Mouse (Mus musculus) spleen, postnatal 4 days (tissue): ENCODE data around the gene Nrxn1.

ENCODE experiments used
- DNase-seq, 2 experiments: peaks; one replicate each; pipeline ENCODE4 v3.0.0; 2022; ENCODE audit warnings: low spot score in 2 of 2

Nrxn1 gene

DNA sequence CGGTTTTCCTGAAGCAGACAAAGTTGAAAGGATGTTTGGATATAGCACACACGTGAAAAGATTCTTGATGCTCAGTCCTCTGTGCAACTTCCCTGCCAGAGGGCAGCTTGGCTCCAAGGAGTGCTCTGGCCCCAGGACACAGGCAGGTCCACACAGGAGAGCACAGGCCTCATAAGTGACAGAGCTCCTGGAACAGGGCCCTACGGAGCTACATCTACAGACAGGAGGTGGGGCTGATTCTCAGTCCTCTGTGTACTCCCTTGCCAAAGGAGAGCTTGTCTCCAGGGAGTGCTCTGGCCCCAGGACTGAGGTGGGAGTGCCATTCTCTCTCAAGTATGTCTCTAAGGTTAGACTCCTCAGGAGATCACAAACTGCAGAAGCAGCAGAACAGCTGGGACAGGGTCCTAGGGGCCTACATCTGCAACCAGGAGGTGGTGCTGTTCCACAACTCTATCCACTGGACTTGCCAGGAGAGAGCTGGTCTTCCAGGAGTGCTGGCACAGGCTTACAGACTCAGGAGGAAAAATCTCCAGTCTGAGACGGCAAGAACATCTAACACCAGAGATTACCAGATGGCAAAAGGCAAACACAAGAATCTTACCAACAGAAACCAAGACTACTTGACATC lies 129.9 kb downstream of the Nrxn1 start:
- DNase-seq = no peak

DNA sequence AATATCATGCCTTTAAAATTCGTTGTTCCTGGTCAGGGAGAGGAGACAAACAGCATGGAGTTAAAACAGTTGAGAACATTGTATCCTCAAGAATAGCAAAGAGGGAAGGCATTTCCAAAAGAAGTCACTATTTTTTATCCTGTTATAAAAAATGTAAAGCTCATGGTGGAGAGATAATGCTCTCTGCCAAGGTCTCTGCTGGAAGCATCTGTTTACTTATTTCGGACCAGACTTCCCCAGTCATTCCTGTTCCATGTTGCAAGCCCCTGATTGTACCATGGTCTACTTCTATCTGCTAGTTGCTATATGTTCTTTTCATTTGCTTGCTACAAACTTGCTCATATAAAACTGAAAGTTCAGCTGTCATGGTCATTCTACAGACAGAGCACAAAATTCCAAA lies 137.7 kb downstream of the Nrxn1 start:
- DNase-seq = no peak

DNA sequence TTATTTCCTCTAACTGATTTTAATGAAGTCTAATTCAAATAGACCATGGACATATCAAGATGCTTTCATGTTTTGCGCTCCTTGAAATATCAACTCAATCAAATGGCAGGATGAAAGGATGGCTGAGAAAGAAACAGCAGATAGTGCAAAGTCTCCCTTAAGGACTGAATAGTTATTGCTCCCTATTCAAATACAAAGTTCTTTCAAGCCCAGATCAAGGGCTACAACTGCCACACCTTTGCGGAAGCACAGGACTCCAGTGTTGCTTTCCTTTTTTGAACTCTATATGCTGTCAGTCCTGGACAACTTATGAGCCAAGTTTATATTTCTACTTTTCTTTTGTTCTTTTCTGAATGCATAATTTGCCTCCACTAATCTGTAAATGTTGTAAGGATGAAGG lies 157.9 kb downstream of the Nrxn1 start:
- no peak for DNase-seq

DNA sequence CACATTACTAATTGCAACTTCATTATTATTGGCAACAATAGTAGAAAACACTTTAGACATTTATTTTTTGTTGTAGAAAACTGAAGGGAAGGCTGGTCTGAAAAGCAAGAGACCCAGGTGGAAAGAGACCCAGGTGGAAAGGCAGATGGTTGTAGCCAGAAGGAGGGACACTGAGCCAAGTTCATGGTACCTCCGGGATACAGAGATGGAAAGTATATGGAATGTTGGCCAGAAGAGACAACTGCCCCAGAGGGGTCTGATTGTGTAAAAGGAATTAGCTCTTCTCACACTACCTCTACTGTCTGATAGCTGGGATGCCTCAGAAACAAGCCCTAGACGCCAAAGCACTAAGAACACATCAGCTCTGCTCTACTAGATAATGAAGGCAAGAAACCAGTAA lies 179.6 kb downstream of the Nrxn1 start:
- DNase-seq = no peak

DNA sequence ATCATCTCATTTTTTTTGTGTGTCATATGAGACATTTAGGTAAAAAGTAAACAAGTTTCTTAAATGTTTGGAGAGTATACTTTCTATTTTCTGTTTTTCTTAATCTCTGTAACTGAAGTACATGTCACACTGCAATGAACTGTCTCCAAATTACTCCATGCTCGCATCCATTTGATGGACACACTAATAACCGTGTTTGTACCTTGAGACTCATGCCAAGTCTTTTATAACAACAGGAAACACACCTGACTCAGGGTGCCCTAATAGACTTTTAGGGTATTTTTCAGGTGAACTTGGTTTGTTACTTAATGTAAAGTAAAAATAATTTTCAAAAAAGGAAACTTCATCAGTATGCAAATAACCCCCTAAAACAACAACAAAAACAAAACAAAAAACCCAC lies 180.1 kb downstream of the Nrxn1 start:
- DNase-seq = no peak

DNA sequence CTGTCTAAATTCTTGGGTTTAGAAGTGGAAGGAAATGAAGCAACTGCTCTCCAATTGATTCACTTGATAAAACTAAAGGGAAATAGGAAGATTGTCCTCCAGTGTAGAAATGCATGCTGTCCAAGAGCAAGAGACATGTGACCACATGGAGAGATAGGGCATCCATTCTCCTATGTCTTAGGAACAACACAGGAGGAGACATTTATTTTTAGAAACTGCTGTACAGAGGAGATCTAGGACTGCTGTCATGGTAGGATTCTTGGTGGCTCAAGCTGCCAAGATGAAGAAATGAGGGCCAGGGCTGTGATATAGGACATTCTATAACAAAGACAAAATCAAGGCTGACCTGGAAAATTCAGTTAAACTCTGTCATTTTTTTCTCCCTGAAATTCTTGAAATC lies 180.5 kb downstream of the Nrxn1 start:
- no peak for DNase-seq

DNA sequence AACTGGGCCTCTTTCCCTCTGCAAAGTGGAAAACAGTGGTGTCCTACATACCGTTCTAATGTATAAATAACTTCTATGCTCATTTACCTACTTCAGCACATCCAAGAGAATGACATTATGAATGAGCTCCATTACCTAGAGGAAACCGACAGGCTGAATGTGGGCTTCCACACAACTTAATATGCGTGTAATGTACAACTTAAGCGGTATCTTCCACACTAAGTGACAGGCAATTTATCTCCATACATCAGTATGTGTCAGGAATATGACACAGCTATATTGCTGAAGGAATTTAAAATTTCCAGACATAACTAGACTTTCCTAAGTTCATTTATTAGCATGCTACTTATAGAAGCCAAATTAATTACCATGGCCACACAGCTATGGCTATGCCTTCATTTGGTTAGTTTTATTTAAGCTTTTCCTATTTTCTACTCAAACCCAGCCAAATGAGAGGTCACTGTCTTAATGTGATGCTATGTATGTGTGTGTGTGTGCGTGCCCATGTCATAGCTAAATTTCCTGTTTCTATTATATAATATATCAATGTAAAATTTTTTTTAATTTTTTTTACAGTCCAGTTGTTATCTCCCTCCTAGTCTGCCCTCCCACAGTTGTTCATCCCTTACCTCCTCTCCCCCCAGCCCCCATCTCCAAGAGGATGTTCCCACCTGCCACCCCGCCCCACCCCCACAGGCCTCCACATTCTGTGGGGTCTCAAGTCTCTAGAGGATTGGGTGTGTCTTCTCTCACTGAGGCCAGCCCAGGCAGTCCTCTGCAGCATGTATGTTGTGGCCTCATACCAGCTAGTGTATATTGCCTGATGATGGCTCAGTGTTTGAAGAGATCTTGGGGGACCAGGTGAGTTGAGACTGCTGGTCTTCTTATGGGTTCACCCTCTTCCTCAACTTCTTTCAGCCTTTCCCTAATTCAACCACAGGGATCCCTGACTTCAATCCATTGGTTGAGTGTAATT lies 186.5 kb downstream of the Nrxn1 start:
- no peak for DNase-seq

DNA sequence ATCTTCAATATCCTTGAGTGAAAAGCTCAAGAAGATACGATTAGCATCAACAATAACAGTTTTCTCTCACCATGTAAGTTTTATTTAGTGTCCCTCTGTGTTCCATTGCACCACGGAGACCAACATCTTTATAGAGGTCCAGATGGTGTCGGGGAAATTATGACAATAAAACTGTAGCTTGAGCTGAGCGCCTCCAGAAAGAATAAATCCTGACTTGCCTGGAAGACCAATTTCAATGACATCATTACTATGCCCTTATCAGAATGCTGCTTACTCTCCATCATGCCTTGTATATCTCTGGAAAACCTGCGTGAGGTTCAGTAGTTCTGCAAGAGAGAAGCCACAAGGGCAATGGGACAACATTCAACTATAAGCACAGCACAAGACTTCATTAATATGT lies 187.7 kb downstream of the Nrxn1 start:
- no peak for DNase-seq

DNA sequence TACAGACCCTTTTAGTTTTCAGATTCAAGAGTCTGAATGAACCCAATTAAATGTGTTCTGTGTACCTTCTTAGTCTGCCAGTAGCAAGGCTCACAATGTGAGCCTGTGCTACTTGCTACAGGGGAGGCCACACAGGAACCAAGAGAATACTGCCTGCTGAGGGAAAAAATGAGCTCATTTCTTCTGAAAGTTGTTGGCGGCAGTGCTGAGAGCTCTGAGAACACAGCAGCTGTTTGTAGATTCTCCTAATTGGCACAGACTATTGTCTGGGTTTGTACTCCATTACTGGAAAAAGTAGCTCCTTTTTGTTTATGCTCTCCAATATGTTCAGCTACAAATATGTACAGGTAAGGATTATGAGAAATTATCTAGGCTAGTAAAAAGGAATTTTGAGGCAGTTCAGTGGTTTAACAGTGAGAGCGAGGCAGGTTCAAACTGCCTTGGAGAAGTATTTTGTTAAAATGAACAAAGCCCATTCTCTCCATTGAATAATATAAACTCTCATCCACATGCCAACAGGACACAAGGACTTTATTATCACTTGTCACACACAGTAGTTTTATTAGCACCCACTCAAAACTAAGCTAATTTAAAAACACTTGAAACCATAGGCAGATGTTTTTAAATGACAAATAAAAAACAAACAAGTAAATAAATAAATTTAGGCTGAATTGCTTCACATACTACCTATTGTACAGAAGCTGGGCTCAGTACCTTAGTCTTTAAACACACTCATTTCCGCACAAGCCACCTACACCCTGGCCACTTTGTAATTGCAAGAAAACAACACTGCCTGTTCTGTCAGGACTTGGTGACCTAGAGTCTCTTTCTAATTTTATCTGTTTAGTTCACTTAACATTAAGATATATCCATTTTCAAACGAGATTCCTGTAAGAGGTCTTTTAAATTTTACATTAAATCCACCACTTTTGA lies 200.3 kb downstream of the Nrxn1 start:
- DNase-seq = no peak

DNA sequence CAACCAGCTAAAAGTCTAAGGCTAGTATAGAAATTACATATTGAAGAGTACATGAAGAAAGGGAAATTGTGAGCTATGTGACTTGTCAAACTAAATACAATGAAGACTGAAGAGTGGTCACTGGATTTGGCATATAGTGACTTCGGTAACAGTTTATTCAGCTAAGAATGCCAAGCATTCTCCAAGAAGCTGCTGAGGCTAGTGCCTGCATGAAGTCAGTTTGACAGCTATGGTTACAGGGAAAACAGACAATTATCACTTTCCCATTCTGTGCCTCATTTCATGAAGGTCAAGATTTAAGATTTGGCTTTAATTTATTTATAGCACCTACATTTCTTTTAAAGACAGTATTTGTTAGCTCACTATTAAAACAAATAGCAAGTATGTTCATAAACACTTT lies 201.2 kb downstream of the Nrxn1 start:
- no peak for DNase-seq

DNA sequence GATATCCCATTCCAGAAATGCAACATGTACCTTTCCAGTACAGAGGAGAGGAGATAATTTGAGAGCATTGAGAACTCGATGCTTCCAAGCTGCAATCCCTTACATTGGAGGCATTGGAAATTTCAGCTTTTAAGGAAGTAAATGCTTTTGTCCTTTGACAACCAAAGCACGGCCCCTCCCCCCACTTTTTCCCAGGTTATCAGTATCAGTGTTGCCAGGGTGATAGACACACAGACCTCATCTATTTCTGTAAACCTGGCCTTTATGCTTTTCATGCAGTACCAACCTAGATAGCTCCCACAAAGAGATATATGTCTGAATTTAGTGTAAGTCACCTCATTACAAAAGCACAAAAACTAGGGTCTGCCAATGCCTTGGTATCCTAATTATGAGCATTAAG lies 235.6 kb downstream of the Nrxn1 start:
- no peak for DNase-seq

DNA sequence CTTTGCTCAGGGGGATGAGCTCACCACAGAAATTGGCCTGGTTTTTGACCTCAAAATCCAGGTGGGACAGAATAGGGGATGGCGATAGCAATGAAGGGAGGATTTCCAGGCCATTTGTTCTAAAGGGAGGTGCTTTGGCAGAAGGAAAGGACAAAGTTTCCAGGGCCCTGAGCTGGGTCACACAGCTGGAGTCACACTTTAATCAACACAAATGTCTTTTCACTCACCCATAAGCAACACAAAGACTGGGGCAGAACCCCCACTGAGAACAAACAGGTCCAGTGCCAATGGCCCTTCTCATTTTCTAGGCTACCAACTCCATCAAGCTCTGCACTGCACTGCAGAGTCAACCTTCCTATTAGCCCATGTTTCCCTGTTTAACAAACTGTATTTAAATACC lies 249.0 kb downstream of the Nrxn1 start:
- no peak for DNase-seq

DNA sequence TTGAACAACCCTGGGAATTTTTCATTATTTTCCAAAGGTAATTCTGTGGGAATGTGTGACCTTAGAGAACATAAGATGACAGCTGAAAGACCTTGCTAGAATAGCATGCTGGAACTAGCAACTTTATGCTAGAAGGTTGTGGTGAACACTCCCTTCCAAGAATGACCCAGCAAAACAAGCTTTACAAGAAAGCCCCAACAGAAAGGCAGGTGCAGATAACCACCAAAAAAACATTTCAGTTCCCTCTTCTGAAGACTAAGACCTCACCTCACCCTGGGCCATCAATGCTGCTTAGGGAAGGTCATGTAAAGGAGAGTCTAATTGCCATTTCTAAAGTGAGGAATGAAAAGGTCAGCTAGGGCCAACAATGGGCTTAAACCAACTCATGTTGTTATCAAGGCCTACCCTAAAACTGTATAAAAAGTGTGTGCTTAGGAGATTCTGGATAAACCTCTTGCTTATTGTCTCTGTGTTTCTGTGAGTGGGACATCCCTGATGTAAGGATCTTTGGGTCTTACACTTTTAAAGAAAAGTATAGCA lies 249.7 kb downstream of the Nrxn1 start:
- DNase-seq = no peak

DNA sequence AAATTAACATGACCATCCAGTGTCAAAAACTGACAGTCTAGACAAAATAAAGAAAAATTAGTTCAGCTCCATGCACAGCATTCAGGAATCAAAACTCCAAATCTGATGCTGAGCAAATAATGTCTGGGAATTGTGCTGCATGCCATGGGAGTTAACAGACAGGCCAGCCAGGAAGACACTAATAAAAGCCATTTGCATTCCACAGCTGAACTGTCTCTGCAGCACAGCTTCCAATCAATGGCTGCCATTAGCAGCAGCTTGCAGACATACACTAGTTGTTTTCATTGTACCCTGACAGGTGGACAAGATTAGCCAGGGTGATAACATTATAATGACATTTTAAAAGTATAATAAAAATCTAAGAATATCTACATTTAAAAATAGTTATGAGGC lies 255.9 kb downstream of the Nrxn1 start:
- no peak for DNase-seq

DNA sequence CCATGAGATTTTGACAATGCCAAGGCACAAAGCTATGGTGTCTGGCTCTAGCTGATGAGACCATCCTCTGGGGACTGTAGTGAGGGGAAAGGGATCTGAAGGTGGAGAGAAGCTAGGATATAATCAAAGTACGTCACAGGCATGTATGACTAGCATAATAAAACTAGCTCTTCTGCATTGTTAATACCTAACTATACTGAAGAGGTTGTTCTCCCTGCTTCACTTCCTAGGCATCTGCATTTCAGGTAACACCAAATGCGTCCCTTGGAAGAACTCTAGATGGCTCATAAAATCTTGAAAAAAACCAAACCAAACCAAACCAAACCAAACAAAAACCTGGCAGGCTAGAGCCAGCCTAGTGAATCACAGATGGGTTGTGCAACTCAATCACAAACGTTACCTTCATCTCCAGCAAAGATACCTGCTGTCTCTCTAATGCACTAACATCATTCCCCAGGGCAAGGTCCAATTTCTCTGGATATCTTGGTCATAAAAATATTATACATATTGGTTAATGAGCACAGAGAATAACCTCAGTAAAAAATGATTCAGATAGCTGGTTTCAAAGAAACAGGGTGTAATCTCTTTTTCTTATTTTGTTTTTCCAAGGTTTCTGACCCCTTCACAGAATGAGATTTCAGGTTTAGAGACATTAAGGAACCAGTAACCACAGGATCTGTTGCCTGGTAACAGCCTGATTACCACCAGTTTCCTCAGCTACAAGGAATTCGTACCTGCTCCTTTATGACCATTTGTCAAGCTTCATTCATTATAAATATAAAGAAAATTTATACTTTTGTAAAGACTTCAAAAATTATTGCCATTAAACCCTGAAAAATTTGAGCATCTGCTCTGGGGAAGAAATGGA lies 256.5 kb downstream of the Nrxn1 start:
- no peak for DNase-seq

DNA sequence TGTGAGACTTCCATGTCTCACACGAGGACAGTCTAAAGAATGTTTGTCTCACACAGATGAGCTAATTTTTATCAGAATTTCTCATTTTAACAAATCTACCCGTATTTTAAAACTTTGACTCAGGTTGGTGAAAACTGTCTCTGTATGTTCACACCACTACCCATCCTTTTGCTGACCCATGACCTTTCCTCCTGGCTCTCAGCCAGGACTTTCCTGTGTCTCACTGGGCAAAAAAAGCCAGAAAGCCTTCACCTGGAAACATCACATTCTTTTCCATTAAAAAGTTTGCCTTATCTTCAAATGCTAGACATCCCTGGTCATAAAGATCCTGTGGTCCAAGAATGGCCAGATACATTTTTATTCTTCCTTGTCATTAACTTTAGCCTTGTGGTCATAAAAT lies 274.5 kb downstream of the Nrxn1 start:
- no peak for DNase-seq

DNA sequence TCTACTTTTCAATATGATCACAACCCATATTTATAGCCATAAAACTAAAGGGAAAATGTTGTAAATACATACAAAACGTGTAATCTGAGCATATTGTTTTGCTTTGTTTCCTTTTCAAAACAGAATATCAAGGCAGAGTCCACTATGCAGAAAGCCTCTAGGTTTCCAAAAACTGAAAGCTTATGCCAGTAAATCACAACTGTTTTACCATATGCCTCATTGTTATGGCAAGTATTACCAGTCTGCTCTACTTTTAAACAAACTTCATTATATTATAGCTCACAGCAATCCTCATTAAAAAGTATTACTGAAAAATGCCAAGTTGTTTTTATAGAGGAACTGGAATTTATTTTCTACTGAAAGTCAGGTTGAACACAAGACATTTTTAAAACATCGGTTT lies 275.0 kb downstream of the Nrxn1 start:
- no peak for DNase-seq

DNA sequence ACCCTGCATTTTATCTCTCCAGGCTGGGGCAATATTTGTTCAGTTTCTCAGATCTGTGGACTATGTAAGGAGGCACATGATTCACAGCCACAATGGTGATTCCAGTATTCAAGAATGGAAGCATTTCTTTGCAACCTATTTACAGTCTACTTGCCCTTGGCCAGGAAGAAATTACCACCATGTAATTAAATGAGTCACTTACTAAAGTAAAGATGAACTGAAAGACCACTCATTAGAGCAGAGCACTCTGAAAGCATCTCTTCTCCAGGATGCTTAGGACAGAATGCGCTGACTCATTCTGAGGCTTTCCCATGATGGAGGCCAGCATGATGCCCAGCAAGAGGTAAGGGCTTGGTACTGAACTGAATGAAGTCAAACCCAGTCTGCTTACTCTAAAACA lies 277.6 kb downstream of the Nrxn1 start:
- no peak for DNase-seq

DNA sequence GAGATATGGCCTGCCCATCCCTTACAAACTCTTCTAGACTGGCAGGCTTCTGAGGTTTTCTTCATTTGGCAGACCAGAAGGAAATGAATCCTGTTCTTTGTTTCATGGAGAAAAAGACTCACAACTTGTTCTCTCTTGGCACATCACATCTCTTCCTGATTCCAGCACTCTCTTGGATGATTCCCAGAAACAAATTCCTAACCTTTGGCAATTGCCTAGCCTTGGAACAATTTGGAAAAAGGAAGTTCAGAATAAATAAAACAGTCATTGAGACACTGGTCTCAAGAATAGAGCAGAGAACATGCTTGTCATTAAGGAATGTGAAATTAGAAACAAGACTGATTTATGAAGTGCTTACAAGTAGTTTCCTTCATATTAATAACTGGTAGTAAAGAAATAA lies 279.1 kb downstream of the Nrxn1 start:
- DNase-seq = no peak

DNA sequence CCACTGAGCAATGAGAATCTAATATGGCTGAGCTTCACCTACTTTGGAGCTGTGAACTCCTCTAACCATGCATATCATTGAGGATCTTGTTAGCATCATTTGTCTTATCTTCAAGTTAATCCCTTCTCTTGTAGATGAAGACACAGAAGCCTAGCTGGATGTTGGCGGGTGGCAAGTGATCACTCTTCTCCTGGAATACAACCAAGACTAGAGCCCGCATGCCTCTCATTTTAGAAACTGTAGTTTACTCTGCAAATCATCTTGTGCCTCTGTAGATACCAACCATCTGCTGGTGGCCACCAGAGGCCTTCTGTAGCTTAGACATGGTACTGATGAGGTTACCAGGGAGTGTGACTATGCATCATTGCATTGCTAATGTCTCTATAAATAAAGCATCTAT lies 280.4 kb downstream of the Nrxn1 start:
- DNase-seq = no peak
